Mouse (Mus musculus) kidney, postnatal 25 days (tissue): ENCODE data around the gene Hpse.

Source experiments
- DNase-seq, 2 experiments: peaks; one replicate each; pipeline ENCODE4 v3.0.0; 2021; ENCODE audit warnings: mixed read lengths in 2 of 2

Hpse gene

DNA sequence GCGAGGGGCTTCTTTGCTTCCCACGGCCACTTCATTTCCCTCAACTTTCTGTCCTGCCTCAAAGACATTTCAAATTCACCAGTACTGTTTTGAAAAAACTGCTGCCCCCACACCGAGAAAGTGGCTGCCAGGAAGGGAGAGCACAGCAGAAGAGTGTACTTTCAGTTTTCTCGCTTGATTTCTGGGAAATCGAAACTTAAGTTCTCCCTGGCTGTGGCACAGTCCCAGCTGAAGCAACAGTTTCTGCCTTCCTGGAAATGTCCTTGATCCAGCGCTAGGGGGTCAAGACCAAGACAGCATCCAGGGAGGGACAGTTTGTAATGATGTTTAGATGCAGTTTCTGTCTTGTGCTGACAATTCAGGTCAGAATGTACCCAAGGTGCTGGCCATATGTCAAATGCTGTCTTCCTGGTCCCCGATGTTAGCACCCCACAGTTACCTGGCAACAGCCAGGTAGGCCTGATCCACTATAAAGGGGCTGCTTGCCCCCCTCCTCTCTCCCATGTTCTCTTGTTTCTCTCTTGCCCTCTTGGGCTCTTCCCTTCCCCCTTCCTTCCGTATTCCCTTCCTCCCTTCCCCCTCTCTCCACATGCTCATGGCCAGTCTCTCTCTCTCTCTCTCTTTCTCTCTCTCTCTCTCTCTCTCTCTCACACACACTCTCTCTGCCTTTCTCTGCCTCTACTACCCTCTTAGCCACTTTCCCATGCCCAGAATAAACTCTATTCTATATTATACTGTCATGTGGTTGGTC, 82.5 kb downstream of the Hpse start:
- peak; percentile 51 to 73 for DNase-seq

DNA sequence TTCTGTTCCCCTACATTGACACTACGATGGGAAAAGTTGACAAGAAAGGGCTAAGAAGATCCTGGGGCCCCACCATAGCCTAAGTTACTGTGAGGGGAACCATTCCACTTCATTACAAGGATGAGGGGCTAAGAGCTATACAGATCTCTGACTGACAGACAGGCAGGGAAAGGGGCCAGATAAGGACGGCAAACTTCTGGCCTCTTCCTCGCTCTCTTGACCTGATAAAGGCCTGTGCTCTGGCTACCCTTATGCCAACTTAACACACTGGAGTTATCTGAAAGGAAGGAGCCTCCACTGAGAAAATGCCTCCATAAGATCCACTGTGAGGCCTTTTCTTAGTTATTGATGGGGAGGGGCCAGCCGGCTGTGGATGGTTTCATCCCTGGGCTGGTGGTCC, 83.6 kb downstream of the Hpse start:
- DNase-seq: no peak

DNA sequence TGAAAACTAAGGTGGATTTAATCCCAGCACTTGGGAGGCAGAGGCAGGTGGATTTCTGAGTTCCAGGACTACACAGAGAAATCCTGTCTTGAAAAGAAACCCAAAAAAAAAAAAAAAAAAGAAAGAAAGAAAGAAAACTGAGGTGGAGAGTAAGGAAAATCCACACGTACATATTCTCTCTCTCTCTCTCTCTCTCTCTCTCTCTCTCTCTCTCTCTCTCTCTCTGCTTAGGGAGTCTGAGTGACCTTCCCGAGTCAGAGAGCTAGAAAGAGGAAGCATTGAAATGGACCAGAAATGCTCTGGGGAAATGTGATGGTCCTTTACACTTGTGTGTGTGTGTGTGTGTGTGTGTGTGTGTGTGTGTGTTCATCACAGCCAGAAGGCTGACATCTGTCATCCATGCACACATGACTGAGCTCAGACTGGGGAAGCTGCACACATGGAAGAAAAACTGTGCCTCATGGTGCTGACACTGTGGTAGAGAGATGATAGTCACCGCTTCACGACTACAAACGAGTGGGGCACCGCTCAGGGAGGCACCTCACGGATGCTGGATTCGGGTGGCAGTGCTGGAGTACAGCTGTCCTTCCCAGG, 84.5 kb downstream of the Hpse start:
- DNase-seq: no peak

DNA sequence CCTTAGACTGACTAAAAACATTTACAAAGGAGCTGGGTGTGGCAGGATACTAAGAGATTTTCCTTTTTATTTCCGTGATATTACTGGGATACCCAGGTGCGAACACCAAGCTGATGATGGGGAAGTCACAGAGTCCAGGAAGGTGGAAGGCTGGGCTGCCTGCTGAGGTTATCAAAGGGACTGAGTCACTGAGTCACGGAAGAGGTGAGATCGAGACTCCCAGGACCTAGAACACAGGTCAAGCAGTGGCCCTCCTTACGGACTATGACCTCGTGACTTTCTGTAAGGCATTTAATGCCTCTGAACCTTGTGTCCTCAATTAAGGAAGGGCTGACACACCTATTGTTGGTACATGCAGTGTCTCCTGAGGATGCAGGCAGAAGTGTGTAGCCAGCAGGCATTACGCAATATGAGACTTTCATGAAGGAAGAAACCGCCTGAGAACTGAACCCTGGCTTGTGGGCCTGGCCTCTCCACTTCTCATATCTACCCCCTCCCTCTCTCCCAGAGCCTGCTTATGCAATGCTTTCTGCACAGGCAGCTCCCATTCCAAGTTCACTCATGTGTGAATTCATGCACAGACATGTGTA, 86.9 kb downstream of the Hpse start:
- DNase-seq: peak; percentile 63 to 89
